Mouse (Mus musculus) ovary, adult 18-20 months (tissue): ENCODE measurements around the gene 2410015M20Rik.

Experiments
- DNase-seq: peaks from one replicate; pipeline ENCODE4 v3.0.0; 2022; ENCODE audit warnings: low spot score, mixed read lengths

2410015M20Rik gene

GRCm38 (mm10) chr17:56570287-56570686 lies 39.3 kb downstream of the 2410015M20Rik start:
- DNase-seq, result no peak

- no peak for DNase-seq
Observed at GRCm38 (mm10) chr17:56567370-56567769, 42.2 kb downstream of the 2410015M20Rik start.

GRCm38 (mm10) chr17:56566918-56567317 lies 42.7 kb downstream of the 2410015M20Rik start:
- no peak for DNase-seq

GRCm38 (mm10) chr17:56566293-56566692 lies 43.3 kb downstream of the 2410015M20Rik start:
- DNase-seq, result no peak

- DNase-seq, result no peak
Observed at GRCm38 (mm10) chr17:56561866-56562265, 47.7 kb downstream of the 2410015M20Rik start.

GRCm38 (mm10) chr17:56560131-56560530 lies 49.4 kb downstream of the 2410015M20Rik start:
- no peak for DNase-seq

GRCm38 (mm10) chr17:56559386-56559785 lies 50.2 kb downstream of the 2410015M20Rik start:
- DNase-seq, result no peak

GRCm38 (mm10) chr17:56558448-56558847 lies 51.1 kb downstream of the 2410015M20Rik start:
- no peak for DNase-seq
